Mouse (Mus musculus): ENCODE results near the gene Ccl6.
A peak's percentile ranks its signal among the peaks of the same experiment; 100 is the strongest.
"Not testable (repeated sequence)": the region's sequence is repeated elsewhere in the genome, so short reads cannot be mapped to it uniquely, and the experiment has no call there.

The Ccl6 gene

GRCm38 (mm10) chr11:83560405-83560804, 32.5 kb downstream of the Ccl6 start:
- DNase-seq (ENCODE audit: low read depth), result no peak

GRCm38 (mm10) chr11:83557074-83557473, 35.8 kb downstream of the Ccl6 start:
- no peak for DNase-seq (ENCODE audit: low read depth)

- DNase-seq (ENCODE audit: low read depth), result peak; percentile 94
Measured at GRCm38 (mm10) chr11:83556085-83556781, 36.7 kb downstream of the Ccl6 start.

GRCm38 (mm10) chr11:83551668-83552067, 41.2 kb downstream of the Ccl6 start:
- no peak for DNase-seq (ENCODE audit: low read depth)

GRCm38 (mm10) chr11:83551037-83551436, 41.9 kb downstream of the Ccl6 start:
- DNase-seq (ENCODE audit: low read depth), result not testable (repeated sequence)

GRCm38 (mm10) chr11:83550186-83550632, 42.7 kb downstream of the Ccl6 start:
- DNase-seq (ENCODE audit: low read depth), result no peak

- peak; percentile 61 for DNase-seq (ENCODE audit: low read depth)
Measured at GRCm38 (mm10) chr11:83544214-83544613, 48.7 kb downstream of the Ccl6 start.

GRCm38 (mm10) chr11:83541415-83541814, 51.5 kb downstream of the Ccl6 start:
- DNase-seq (ENCODE audit: low read depth), result no peak

- DNase-seq (ENCODE audit: low read depth), result peak; percentile 36
Measured at GRCm38 (mm10) chr11:83540931-83541330, 52.0 kb downstream of the Ccl6 start.

GRCm38 (mm10) chr11:83538705-83539314, 54.1 kb downstream of the Ccl6 start:
- DNase-seq (ENCODE audit: low read depth), result no peak
